8 mouse cellular contexts compared by ENCODE assay signal in the genomic region with DNA sequence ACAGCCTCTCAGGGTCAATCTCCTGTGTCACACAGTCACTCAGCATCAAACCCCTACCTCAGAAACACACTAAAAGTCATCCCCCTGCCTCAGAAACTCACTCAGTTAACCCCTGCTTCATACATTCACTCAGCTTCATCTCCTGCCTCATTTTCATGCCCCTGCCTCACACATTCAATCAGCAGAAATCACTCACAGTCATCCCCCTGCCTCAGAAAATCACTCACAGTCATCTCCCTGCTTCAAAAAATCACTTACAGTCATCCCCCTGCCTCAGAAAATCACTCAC. TPM values are rescaled to one million over a fixed set of nuclear protein-coding genes. Genes with fewer than 3 reads are reported as not detected.
A peak's percentile ranks its signal among the peaks of the same experiment; 100 is the strongest.
DNase-seq lines count a peak whose midpoint lies in the region; ATAC-seq and TF ChIP-seq lines count a peak whose summit lies in the region.
"Not testable (repeated sequence)": the region's sequence is repeated elsewhere in the genome, so short reads cannot be mapped to it uniquely, and the experiment has no call there.

No protein-coding gene starts in this region.

- H3K36me3 ChIP-seq in embryonic facial prominence, embryonic 11.5 days (replicated peaks; ENCODE audit: control insufficient read depth, insufficient read depth, low read depth, low read length); lung, postnatal 0 days (ENCODE audit: insufficient read depth, low read length): not testable (repeated sequence)
- H3K36me3 ChIP-seq in hindbrain, embryonic 10.5 days: peaks cover 14% of the 10 kb centered on the region

- H3K27ac ChIP-seq in embryonic facial prominence, embryonic 11.5 days (replicated peaks; ENCODE audit: low read depth, low read length); lung, postnatal 0 days (ENCODE audit: low read length): not testable (repeated sequence)
- peak overlapping the region; percentile 66 for H3K27ac ChIP-seq in hindbrain, embryonic 10.5 days

- peaks cover 44% of the 10 kb centered on the region for H3K9me3 ChIP-seq in embryonic facial prominence, embryonic 11.5 days (replicated peaks; ENCODE audit: control insufficient read depth, low read length)
- peaks cover 56% of the 10 kb centered on the region for H3K9me3 ChIP-seq in hindbrain, embryonic 10.5 days
- H3K9me3 ChIP-seq in lung, postnatal 0 days (ENCODE audit: low read length): peaks cover 17% of the 10 kb centered on the region

- not testable (repeated sequence) for TF ChIP-seq CTCF in lung, postnatal 0 days (IDR thresholded peaks at IDR 0.05)

- not testable (repeated sequence) for H3K4me3 ChIP-seq in embryonic facial prominence, embryonic 11.5 days (ENCODE audit: low read depth, low read length); hindbrain, embryonic 10.5 days; lung, postnatal 0 days (ENCODE audit: low read depth, low read length)

- DNase-seq in 3T3-L1 (ENCODE audit: low read depth, low spot score): peak; percentile 26
- DNase-seq in ES-CJ7 (ENCODE audit: low read depth, low spot score): peak; percentile 65
- DNase-seq in cerebellum, adult 18-20 months: peak; percentile 22 to 50
- peak; percentile 0 for DNase-seq in embryonic facial prominence, embryonic 11.5 days (ENCODE audit: low spot score)
- peak; percentile 17 for DNase-seq in hindbrain, embryonic 10.5 days (ENCODE audit: low spot score)
- peak; percentile 27 for DNase-seq in layer of hippocampus, adult 11-12 months (ENCODE audit: low spot score)
- peak; percentile 3 for DNase-seq in lung, postnatal 0 days (ENCODE audit: low spot score)
- DNase-seq in neural tube, embryonic 10.5 days (ENCODE audit: extremely low spot score, low spot score): peak; percentile 49

- TF ChIP-seq EP300 in lung, postnatal 0 days (IDR thresholded peaks at IDR 0.05): not testable (repeated sequence)

- H3K4me2 ChIP-seq in embryonic facial prominence, embryonic 11.5 days (ENCODE audit: low read depth, low read length); lung, postnatal 0 days (replicated peaks; ENCODE audit: low read depth, low read length): not testable (repeated sequence)

- H3K4me1 ChIP-seq in embryonic facial prominence, embryonic 11.5 days (ENCODE audit: control insufficient read depth, insufficient read depth, low read length); lung, postnatal 0 days (ENCODE audit: insufficient read depth, low read depth, low read length): not testable (repeated sequence)
- H3K4me1 ChIP-seq in hindbrain, embryonic 10.5 days (replicated peaks): peaks cover 27% of the 10 kb centered on the region

- ATAC-seq in embryonic facial prominence, embryonic 11.5 days (replicated peaks; ENCODE audit: insufficient number of reproducible peaks, low FRiP score, low TSS enrichment, low read depth); lung, postnatal 0 days: not testable (repeated sequence)

- not testable (repeated sequence) for H3K27me3 ChIP-seq in embryonic facial prominence, embryonic 11.5 days (ENCODE audit: control insufficient read depth, insufficient read depth, low read length); hindbrain, embryonic 10.5 days (ENCODE audit: insufficient read depth, poor library complexity, severe bottlenecking); lung, postnatal 0 days (replicated peaks; ENCODE audit: insufficient read depth, low read length)

- H3K9ac ChIP-seq in embryonic facial prominence, embryonic 11.5 days (replicated peaks; ENCODE audit: low read length); lung, postnatal 0 days (replicated peaks; ENCODE audit: low read depth): not testable (repeated sequence)

RNA-seq across cellular contexts. Expression of gene Gm21887, which starts 1.3 kb away (rescaled TPM):
- 154 and 162 TPM in 2 replicates for polyA plus RNA-seq in embryonic facial prominence, embryonic 11.5 days (2014; fragmentation: Nextera tagmentation; extraction: Ambion mirVana)
- polyA plus RNA-seq in hindbrain, embryonic 10.5 days (2016; fragmentation: Nextera tagmentation; extraction: Ambion mirVana): 229 and 264 TPM in 2 replicates
- 90.2 and 116 TPM in 2 replicates for polyA plus RNA-seq in lung, postnatal 0 days (2015; fragmentation: Nextera tagmentation; extraction: Ambion mirVana)

Comparison
In these comparisons a context has a peak if more than half of its experiments do, and no peak if none do; other contexts are left out.
1. DNase-seq: peak in every context shown above with its lines; median percentile 65 in ES-CJ7; 49 in neural tube, embryonic 10.5 days; 36 in cerebellum, adult 18-20 months; 27 in layer of hippocampus, adult 11-12 months; 26 in 3T3-L1; 17 in hindbrain, embryonic 10.5 days; 3 in lung, postnatal 0 days; 0 in embryonic facial prominence, embryonic 11.5 days.